In the genomic region with DNA sequence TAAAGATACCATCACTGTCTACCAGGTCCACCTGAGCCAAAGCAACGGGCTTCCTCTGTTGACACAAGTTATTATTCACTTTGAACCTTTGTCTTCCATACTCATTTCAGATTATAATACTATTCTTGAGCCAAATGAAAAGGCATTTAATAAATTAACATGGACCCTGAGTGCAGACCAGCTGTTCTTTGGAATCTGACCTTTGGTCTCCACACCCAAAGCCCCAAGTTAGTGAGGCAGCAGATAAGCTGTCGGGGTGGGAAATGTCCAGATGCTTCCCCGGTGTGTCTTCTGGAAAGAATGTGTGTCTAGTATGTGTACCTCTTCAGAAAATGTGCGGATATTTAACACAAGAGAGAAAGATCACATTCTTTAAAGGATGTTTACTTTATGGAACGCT, we compare ENCODE assay signal across 27 mouse cellular contexts. TPM values are rescaled to one million over a fixed set of nuclear protein-coding genes. Genes with fewer than 3 reads are reported as not detected.
DNase-seq lines count a peak whose midpoint lies in the region; ATAC-seq and TF ChIP-seq lines count a peak whose summit lies in the region.
"Had no signal": no experiment of that assay in that cellular context is flagged by ENCODE, and none has a peak within 500 bp of the region (broad histone marks: within the 10 kb centered on the region; RNA-seq: fewer than 3 reads in every experiment).

No protein-coding gene starts in this region.

- WGBS in intestine, embryonic 15.5 days: 24% methylated on average over 5 of the region's 5 CpGs
- WGBS in intestine, postnatal 0 days: 23% methylated on average over 5 of the region's 5 CpGs
- WGBS in cerebellum, adult 2 months: 73% methylated on average over 5 of the region's 5 CpGs

- ATAC-seq in intestine, embryonic 15.5 days: 0 out of 2 replicates have a peak, but pooled peaks have one; percentile 56
- ATAC-seq in intestine, postnatal 0 days: no peak
- ATAC-seq: forebrain, embryonic 14.5 days; forebrain, embryonic 16.5 days had no signal

- intact Hi-C loops in left cerebral cortex, adult 2 months (cut with DNase I): loop anchor here (5.0 to 10.0 kb wide), 3 partner anchors 218 to 374 kb away; partner anchors contain the start of genes Med12l and Tsc22d2
- intact Hi-C loops in left cerebral cortex, postnatal 14 days (cut with DNase I): loop anchor here (5.0 kb wide), 2 partner anchors 218 to 372 kb away; partner anchors contain the start of gene Med12l

- no peak overlapping the region for H3K4me3 ChIP-seq in intestine, embryonic 15.5 days (replicated peaks)
- H3K4me3 ChIP-seq in intestine, postnatal 0 days (ENCODE audit: low read depth, low read length): no peak overlapping the region
- no peak overlapping the region for H3K4me3 ChIP-seq in left cerebral cortex, adult 2 months
- H3K4me3 ChIP-seq in cerebellum, adult 2 months (replicated peaks; ENCODE audit: insufficient read depth, low read depth, low read length): no peak overlapping the region
- H3K4me3 ChIP-seq: embryonic facial prominence, embryonic 13.5 days; embryonic facial prominence, embryonic 15.5 days; erythroblast, embryonic 14.5 days; forebrain, embryonic 10.5 days; forebrain, embryonic 12.5 days had no signal

- no peak for TF ChIP-seq CTCF in intestine, postnatal 0 days (IDR thresholded peaks at IDR 0.05; ENCODE audit: low read depth)
- no peak for TF ChIP-seq CTCF in left cerebral cortex, adult 2 months (IDR thresholded peaks at IDR 0.05)
- TF ChIP-seq CTCF in cerebellum, adult 2 months (IDR thresholded peaks at IDR 0.05; ENCODE audit: borderline replicate concordance, insufficient read depth, low read depth, low read length): no peak

- no peaks in the 10 kb centered on the region for H3K9me3 ChIP-seq in intestine, embryonic 15.5 days
- no peaks in the 10 kb centered on the region for H3K9me3 ChIP-seq in intestine, postnatal 0 days (ENCODE audit: control insufficient read depth)
- H3K9me3 ChIP-seq: embryonic facial prominence, embryonic 13.5 days; embryonic facial prominence, embryonic 15.5 days; forebrain, embryonic 10.5 days; forebrain, embryonic 12.5 days had no signal

- no peaks in the 10 kb centered on the region for H3K36me3 ChIP-seq in intestine, embryonic 15.5 days
- no peaks in the 10 kb centered on the region for H3K36me3 ChIP-seq in intestine, postnatal 0 days (ENCODE audit: control insufficient read depth, insufficient read depth)
- H3K36me3 ChIP-seq: embryonic facial prominence, embryonic 13.5 days; embryonic facial prominence, embryonic 15.5 days; forebrain, embryonic 10.5 days; forebrain, embryonic 12.5 days had no signal

- H3K4me2 ChIP-seq in intestine, embryonic 15.5 days (replicated peaks): no peak overlapping the region
- no peak overlapping the region for H3K4me2 ChIP-seq in intestine, postnatal 0 days (replicated peaks; ENCODE audit: low read depth)
- H3K4me2 ChIP-seq: embryonic facial prominence, embryonic 13.5 days; embryonic facial prominence, embryonic 15.5 days; forebrain, embryonic 12.5 days had no signal

- DNase-seq in kidney, adult 9 months: peak; percentile 32
- DNase-seq in kidney, postnatal 4 days: no peak
- DNase-seq in left cerebral cortex, adult 2 months (ENCODE audit: extremely low spot score in 1 of 2, low spot score in 2 of 2): no peak
- DNase-seq in left cerebral cortex, postnatal 14 days (ENCODE audit: low spot score in 2 of 2): no peak
- DNase-seq in yolk sac, embryonic 10.5 days (ENCODE audit: low spot score): peak; percentile 16
- DNase-seq in cerebellum, adult 2 months: no peak
- DNase-seq: adrenal gland, adult 2 months; adrenal gland, postnatal 10 days; adrenal gland, postnatal 25 days; cerebellum, adult 11 months; cerebellum, adult 18-20 months; cerebellum, adult 9-10 months; cerebellum, postnatal 25 days had no signal

- no peaks in the 10 kb centered on the region for H3K27me3 ChIP-seq in intestine, embryonic 15.5 days (replicated peaks)
- no peaks in the 10 kb centered on the region for H3K27me3 ChIP-seq in intestine, postnatal 0 days (replicated peaks; ENCODE audit: control insufficient read depth, insufficient read depth, low read length)
- no peaks in the 10 kb centered on the region for H3K27me3 ChIP-seq in cerebellum, adult 2 months (ENCODE audit: control insufficient read depth, insufficient read depth, low read length)
- H3K27me3 ChIP-seq: embryonic facial prominence, embryonic 15.5 days had no signal

- H3K9ac ChIP-seq in intestine, embryonic 15.5 days: no peak overlapping the region
- H3K9ac ChIP-seq in intestine, postnatal 0 days (ENCODE audit: low read depth, low read length): no peak overlapping the region
- H3K9ac ChIP-seq: embryonic facial prominence, embryonic 13.5 days; embryonic facial prominence, embryonic 15.5 days; forebrain, embryonic 12.5 days had no signal

- H3K27ac ChIP-seq in intestine, embryonic 15.5 days: no peak overlapping the region
- H3K27ac ChIP-seq in intestine, postnatal 0 days (ENCODE audit: low read depth, low read length): no peak overlapping the region
- H3K27ac ChIP-seq in left cerebral cortex, adult 2 months: peak overlapping the region; percentile 41; the same call in 1 of the 2 replicates
- H3K27ac ChIP-seq in cerebellum, adult 2 months (ENCODE audit: insufficient read depth, low read length): no peak overlapping the region
- H3K27ac ChIP-seq: embryonic facial prominence, embryonic 13.5 days; embryonic facial prominence, embryonic 15.5 days; forebrain, embryonic 10.5 days; forebrain, embryonic 12.5 days had no signal

- TF ChIP-seq POLR2A in cerebellum, adult 2 months (IDR thresholded peaks at IDR 0.05; ENCODE audit: borderline replicate concordance, insufficient read depth, low read length): no peak

- 0 out of 2 replicates have a peak, but pooled peaks cover 5% of the 10 kb centered on the region for H3K4me1 ChIP-seq in intestine, embryonic 15.5 days (replicated peaks)
- H3K4me1 ChIP-seq in intestine, postnatal 0 days (replicated peaks; ENCODE audit: control insufficient read depth, insufficient read depth, low read length): no peaks in the 10 kb centered on the region
- peaks cover 15% of the 10 kb centered on the region for H3K4me1 ChIP-seq in cerebellum, adult 2 months (ENCODE audit: control insufficient read depth, insufficient read depth, low read length)
- H3K4me1 ChIP-seq: embryonic facial prominence, embryonic 15.5 days; forebrain, embryonic 12.5 days had no signal

RNA-seq across cellular contexts. Expression of gene Mindy4b-ps, which starts 33.1 kb away (rescaled TPM):
- not detected in 2 replicates for polyA plus RNA-seq in intestine, embryonic 15.5 days (2015; fragmentation: Nextera tagmentation; extraction: Ambion mirVana)
- not detected in 2 replicates for polyA plus RNA-seq in intestine, postnatal 0 days (2015; fragmentation: Nextera tagmentation; extraction: Ambion mirVana)
- total RNA-seq in left cerebral cortex, adult 2 months (2021): 1 to 10 TPM; 2.6 to 2.8 TPM
- 1 to 10 TPM in 1 of 2 experiments, under 1 TPM in 1; 0.80 to 2.7 TPM for total RNA-seq in left cerebral cortex, postnatal 14 days (2021)
- polyA plus RNA-seq in cerebellum, adult 2 months (2012; rRNA removed): 2.1 and 2.4 TPM in 2 replicates
- total RNA-seq: adrenal gland, adult 2 months; adrenal gland, postnatal 10 days; adrenal gland, postnatal 25 days; adrenal gland, postnatal 4 days; ES-E14; MEL had no signal
- polyA plus RNA-seq: adrenal gland, adult 2 months; C2C12; embryonic facial prominence, embryonic 11.5 days; embryonic facial prominence, embryonic 13.5 days; embryonic facial prominence, embryonic 15.5 days; erythroblast, embryonic 14.5 days; forebrain, embryonic 10.5 days; forebrain, embryonic 12.5 days; forebrain, embryonic 16.5 days had no signal

Comparison
In these comparisons a context has a peak if more than half of its experiments do, and no peak if none do; other contexts are left out.
1. DNase-seq: peak in kidney, adult 9 months (single experiment) and yolk sac, embryonic 10.5 days (single experiment); none in kidney, postnatal 4 days (0 of 2), left cerebral cortex, adult 2 months (0 of 2), left cerebral cortex, postnatal 14 days (0 of 2) and cerebellum, adult 2 months (0 of 2).